Mouse (Mus musculus) MEL (cell line): ENCODE measurements around the gene Srd5a3. TPM values are rescaled to one million over a fixed set of nuclear protein-coding genes. Genes with fewer than 3 reads are reported as not detected.
A peak's percentile ranks its signal among the peaks of the same experiment; 100 is the strongest.
"Not testable (repeated sequence)": the region's sequence is repeated elsewhere in the genome, so short reads cannot be mapped to it uniquely, and the experiment has no call there.

ENCODE experiments used
- DNase-seq: peaks from one replicate; pipeline ENCODE4 v3.0.0; 2011; ENCODE audit warnings: low read depth, low spot score
- H3K27ac ChIP-seq: 2 replicates; pipeline ENCODE4 v1.5.1; 2012; ENCODE audit warnings: low read depth, mild to moderate bottlenecking, control low read depth, low read length, moderate library complexity; ENCODE audit not compliant: control insufficient read depth
- H3K27me3 ChIP-seq, 2 experiments: fragments of 150-350 bp in 1 of 2; sonication (generic) in 1 of 2; 2 replicates each; pipeline ENCODE4 v1.6.1; 2012; ENCODE audit warnings: low read length in 2 of 2, mild to moderate bottlenecking in 2 of 2, improper control_type of control experiment in 1 of 2, moderate library complexity in 1 of 2; ENCODE audit not compliant: insufficient read depth in 2 of 2, control insufficient read depth in 1 of 2
- H3K36me3 ChIP-seq, 2 experiments: 2 replicates each; pipeline ENCODE4 v1.6.1; 2012 to 2014; ENCODE audit warnings: low read length in 2 of 2, improper control_type of control experiment in 1 of 2, inconsistent platforms in 1 of 2, mild to moderate bottlenecking in 1 of 2; ENCODE audit not compliant: insufficient read depth in 2 of 2, control insufficient read depth in 1 of 2
- H3K4me1 ChIP-seq, 2 experiments: fragments of 150-350 bp in 1 of 2; sonication (generic) in 1 of 2; 2 replicates each; pipeline ENCODE4 v1.6.1; 2012; ENCODE audit warnings: low read length in 2 of 2, improper control_type of control experiment in 1 of 2, mild to moderate bottlenecking in 1 of 2; ENCODE audit not compliant: insufficient read depth in 2 of 2, control insufficient read depth in 1 of 2
- H3K4me3 ChIP-seq, 2 experiments: fragments of 150-350 bp in 1 of 2; sonication (generic) in 1 of 2; 2 replicates each; pipeline ENCODE4 v1.5.1; 2012; ENCODE audit warnings: low read depth in 2 of 2, low read length in 2 of 2, mild to moderate bottlenecking in 2 of 2, moderate library complexity in 2 of 2, control low read depth in 1 of 2, improper control_type of control experiment in 1 of 2; ENCODE audit not compliant: control insufficient read depth in 1 of 2, insufficient read depth in 1 of 2
- H3K79me2 ChIP-seq: 2 replicates; pipeline ENCODE4 v1.6.1; 2012; ENCODE audit warnings: mild to moderate bottlenecking, low read length, moderate library complexity; ENCODE audit not compliant: control insufficient read depth, poor library complexity, insufficient read depth
- H3K9ac ChIP-seq: 2 replicates; pipeline ENCODE4 v1.6.1; 2012; ENCODE audit warnings: low read depth, mild to moderate bottlenecking, control low read depth, low read length, moderate library complexity; ENCODE audit not compliant: control insufficient read depth, poor library complexity, severe bottlenecking
- H3K9me3 ChIP-seq: fragments of 150-350 bp; sonication (generic); replicated peaks from 2 replicates; pipeline ENCODE4 v1.6.1; 2012; ENCODE audit warnings: mild to moderate bottlenecking, low read length, improper control_type of control experiment, moderate library complexity; ENCODE audit not compliant: insufficient read depth
- CHD1 ChIP-seq: IDR thresholded peaks from 2 replicates; pipeline ENCODE4 v1.6.1; 2012; ENCODE audit warnings: low read depth, mild to moderate bottlenecking, inconsistent platforms, low read length, improper control_type of control experiment
- CTCF ChIP-seq, 3 experiments: IDR thresholded peaks in 2 of 3; conservative IDR thresholded peaks in 1 of 3; 2 replicates each; pipeline ENCODE4 v1.5.1; 2011 to 2012; ENCODE audit warnings: low read length in 3 of 3, low read depth in 2 of 3, mild to moderate bottlenecking in 2 of 3, improper control_type of control experiment in 1 of 3, inconsistent platforms in 1 of 3, mixed read lengths in 1 of 3, moderate library complexity in 1 of 3; ENCODE audit not compliant: control insufficient read depth in 1 of 3, insufficient read depth in 1 of 3, poor library complexity in 1 of 3, severe bottlenecking in 1 of 3
- JUND ChIP-seq: IDR thresholded peaks from 2 replicates; pipeline ENCODE4 v1.6.1; 2011; ENCODE audit warnings: low read depth, mild to moderate bottlenecking, improper control_type of control experiment, low read length
- MAFK ChIP-seq: IDR thresholded peaks from 2 replicates; pipeline ENCODE4 v1.6.1; 2011; ENCODE audit warnings: low read depth, mild to moderate bottlenecking, low read length, improper control_type of control experiment, borderline replicate concordance
- MAZ ChIP-seq: IDR thresholded peaks from 2 replicates; pipeline ENCODE4 v1.6.1; 2012; ENCODE audit warnings: low read depth, mild to moderate bottlenecking, inconsistent platforms, low read length, improper control_type of control experiment
- POLR2A ChIP-seq, 2 experiments: IDR thresholded peaks; 2 replicates each; pipeline ENCODE4 v1.6.1; 2011 to 2012; ENCODE audit warnings: low read length in 2 of 2, mild to moderate bottlenecking in 2 of 2, control low read depth in 1 of 2, improper control_type of control experiment in 1 of 2, low read depth in 1 of 2, moderate library complexity in 1 of 2; ENCODE audit not compliant: control insufficient read depth in 1 of 2, insufficient read depth in 1 of 2, poor library complexity in 1 of 2
- POLR2AphosphoS5 ChIP-seq: IDR thresholded peaks from 2 replicates; pipeline ENCODE4 v1.6.1; 2012; ENCODE audit warnings: low read depth, borderline replicate concordance, mild to moderate bottlenecking, inconsistent platforms, low read length, moderate library complexity, mixed read lengths
- RCOR1 ChIP-seq: IDR thresholded peaks from 2 replicates; pipeline ENCODE4 v1.6.1; 2012; ENCODE audit warnings: low read depth, mild to moderate bottlenecking, inconsistent platforms, low read length, improper control_type of control experiment
- SIN3A ChIP-seq: IDR thresholded peaks from 2 replicates; pipeline ENCODE4 v1.6.1; 2012; ENCODE audit warnings: low read length, improper control_type of control experiment, inconsistent platforms
- TBP ChIP-seq: IDR thresholded peaks from 2 replicates; pipeline ENCODE4 v1.8.0; 2011; ENCODE audit warnings: low read depth, low read length, improper control_type of control experiment
- UBTF ChIP-seq: IDR thresholded peaks from 2 replicates; pipeline ENCODE4 v1.6.1; 2012; ENCODE audit warnings: low read depth, mild to moderate bottlenecking, inconsistent platforms, low read length, improper control_type of control experiment, moderate library complexity, borderline replicate concordance; ENCODE audit not compliant: insufficient read depth
- polyA plus RNA-seq, 2 experiments: library from polyadenylated mRNA; stranded (reverse) in 1 of 2; unstranded in 1 of 2; fragments of >175 nt in 1 of 2; fragments of >200 nt in 1 of 2; gene quantifications; 2 replicates each; pipeline versions ENCODE4 v1.2.1 to v1.2.4; 2012; ENCODE audit warnings: low replicate concordance in 2 of 2, low read depth in 1 of 2; ENCODE audit not compliant: insufficient read length in 2 of 2, insufficient read depth in 1 of 2, missing spikeins in 1 of 2
- total RNA-seq: library from RNA; depleted of rRNA; stranded (reverse); fragments of 300-350 nt; gene quantifications from 2 replicates; pipeline ENCODE4 v1.2.3, GENCODE M21; 2012; rRNA removed

Srd5a3 gene
- total RNA-seq (17.0 and 18.3 TPM in 2 replicates), polyA plus RNA-seq (10 to 100 TPM in 1 of 2 experiments, not detected in 1; 33.2 TPM)

GRCm38 (mm10) chr5:76139808-76140729, at the start of gene Srd5a3:
Srd5a3 (plus strand) TSS chr5:76140271.
- no peaks in the 10 kb centered on the region for H3K9me3 ChIP-seq
- peaks cover 10% of the 10 kb centered on the region for H3K79me2 ChIP-seq
- peaks cover 0 to 25% of the 10 kb centered on the region in 2 experiments; a peak in 2 of 4 replicates for H3K4me1 ChIP-seq
- H3K27me3 ChIP-seq, result no peaks in the 10 kb centered on the region
- H3K27ac ChIP-seq, result peak within 1 kb of the TSS; percentile 92
- peaks cover 0 to 23% of the 10 kb centered on the region in 2 experiments; a peak in 2 of 4 replicates for H3K36me3 ChIP-seq
- H3K9ac ChIP-seq, result peak within 1 kb of the TSS; percentile 99
- peak; percentile 99 for DNase-seq
- peak within 1 kb of the TSS; percentile 80 to 95 for H3K4me3 ChIP-seq
- no peak for TF ChIP-seq SIN3A
- TF ChIP-seq POLR2A (IDR thresholded peaks at IDR 0.05; ENCODE audit: control insufficient read depth in 1 of 2, insufficient read depth in 1 of 2, low read depth in 1 of 2, low read length in 2 of 2, poor library complexity in 1 of 2), result peak; percentile 94 to 99
- TF ChIP-seq TBP, result peak; percentile 83
- TF ChIP-seq MAZ, result no peak
- 0 out of 2 replicates have a peak, but pooled peaks have one; percentile 48 for TF ChIP-seq UBTF
- peak in 1 of 3 experiments; percentile 85; a peak in 3 of 6 replicates for TF ChIP-seq CTCF (IDR thresholded peaks at IDR 0.05 in 2 of 3, conservative IDR thresholded peaks at IDR 0.05 in 1 of 3; ENCODE audit: control insufficient read depth in 1 of 3, insufficient read depth in 1 of 3, low read depth in 2 of 3, low read length in 3 of 3, poor library complexity in 1 of 3, severe bottlenecking in 1 of 3)

GRCm38 (mm10) chr5:76103809-76104208, 36.3 kb upstream of the Srd5a3 start:
- not testable (repeated sequence) for DNase-seq, H3K27ac ChIP-seq

GRCm38 (mm10) chr5:76107306-76107705, 32.8 kb upstream of the Srd5a3 start:
- Histone ChIP-seq H3K9ac (no peak overlapping the region), H3K27me3 (peaks cover 14 to 21% of the 10 kb centered on the region in 2 experiments), H3K9me3 (no peaks in the 10 kb centered on the region), H3K27ac (no peak overlapping the region), H3K4me3 (no peak overlapping the region), H3K36me3 (no peaks in the 10 kb centered on the region), H3K4me1 (no peaks in the 10 kb centered on the region), H3K79me2 (no peaks in the 10 kb centered on the region)
- TF ChIP-seq CHD1, result no peak
- no peak for TF ChIP-seq MAFK
- TF ChIP-seq RCOR1, result no peak
- no peak for TF ChIP-seq SIN3A
- no peak for TF ChIP-seq POLR2AphosphoS5
- TF ChIP-seq JUND, result no peak
- DNase-seq, result no peak

More at GRCm38 (mm10) chr5:76103809-76104208, 36.3 kb upstream of the Srd5a3 start:
- H3K79me2 ChIP-seq, H3K9me3 ChIP-seq, H3K9ac ChIP-seq, H3K4me3 ChIP-seq, H3K4me1 ChIP-seq, H3K36me3 ChIP-seq: not testable (repeated sequence)
- peaks cover 18 to 28% of the 10 kb centered on the region in 2 experiments for H3K27me3 ChIP-seq
